Mouse (Mus musculus) heart, embryonic 15.5 days (tissue): ENCODE measurements around the gene Slc25a28. TPM values are rescaled to one million over a fixed set of nuclear protein-coding genes. Genes with fewer than 3 reads are reported as not detected.
A peak's percentile ranks its signal among the peaks of the same experiment; 100 is the strongest.

Experiments
- ATAC-seq: fragments of 200-750 bp; cut with Nextera tagmentation; replicated peaks from 2 replicates; pipeline ENCODE4 v1.8.0; 2017; ENCODE audit warnings: low read depth, moderate TSS enrichment; ENCODE audit not compliant: insufficient number of reproducible peaks, insufficient read depth, low FRiP score
- H3K27ac ChIP-seq: fragments of 300-500 bp; sonication (generic); 2 replicates; pipeline ENCODE4 v1.5.1; 2015; ENCODE audit warnings: mild to moderate bottlenecking, inconsistent platforms
- H3K27me3 ChIP-seq: fragments of 300-500 bp; sonication (generic); 2 replicates; pipeline ENCODE4 v1.6.1; 2015; ENCODE audit warnings: inconsistent platforms
- H3K36me3 ChIP-seq: fragments of 300-500 bp; sonication (generic); 2 replicates; pipeline ENCODE4 v1.6.1; 2015; ENCODE audit warnings: mild to moderate bottlenecking, inconsistent platforms
- H3K4me1 ChIP-seq: fragments of 300-500 bp; sonication (generic); replicated peaks from 2 replicates; pipeline ENCODE4 v1.6.1; 2015; ENCODE audit warnings: inconsistent platforms
- H3K4me2 ChIP-seq: fragments of 300-500 bp; sonication (generic); 2 replicates; pipeline ENCODE4 v1.6.1; 2015; ENCODE audit warnings: inconsistent platforms, mild to moderate bottlenecking, moderate library complexity
- H3K4me3 ChIP-seq: fragments of 300-500 bp; sonication (generic); 2 replicates; pipeline ENCODE4 v1.5.1; 2015; ENCODE audit warnings: mild to moderate bottlenecking, inconsistent platforms
- H3K9ac ChIP-seq: fragments of 300-500 bp; sonication (generic); 2 replicates; pipeline ENCODE4 v1.6.1; 2015; ENCODE audit warnings: mild to moderate bottlenecking, inconsistent platforms
- H3K9me3 ChIP-seq: fragments of 300-500 bp; sonication (generic); replicated peaks from 2 replicates; pipeline ENCODE4 v1.6.1; 2016; ENCODE audit warnings: inconsistent platforms
- WGBS: fragments of 180-500 bp; shearing (Covaris S2); methylation state at CpG from one replicate; pipeline ENCODE4 v1.1.7; 2015; ENCODE audit warnings: mixed read lengths; 5-methylcytosine and 5-hydroxymethylcytosine counted together
- polyA plus RNA-seq: library from polyadenylated mRNA; unstranded; fragments of >200 nt; fragmentation: Nextera tagmentation; extraction: Ambion mirVana; gene quantifications from 2 replicates; pipeline ENCODE4 v1.2.1, GENCODE M21; 2015

Slc25a28 gene
- polyA plus RNA-seq, 1 experiment from 2014 or later, result 10.3 TPM

DNA sequence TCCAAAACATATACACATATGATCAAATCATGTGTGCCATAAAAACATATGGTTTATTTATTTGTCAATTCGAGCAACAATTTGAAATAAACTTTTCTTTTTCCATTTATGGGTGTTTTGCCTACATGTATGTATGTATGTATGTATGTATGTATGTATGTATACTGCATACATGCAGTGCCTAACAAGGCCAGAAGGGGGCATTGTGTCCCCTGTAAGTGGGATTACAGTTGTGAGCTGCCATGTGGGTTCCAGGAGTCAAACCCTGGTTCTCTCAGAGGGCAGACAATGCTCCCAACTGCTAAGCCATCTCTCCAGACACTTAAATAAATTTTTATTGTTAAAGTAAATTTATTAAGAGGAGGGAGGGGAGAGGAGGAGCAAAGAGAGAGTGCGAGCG, 47.3 kb downstream of the Slc25a28 start:
- H3K27ac ChIP-seq, result no peak overlapping the region
- ATAC-seq, result no peak
- no peak overlapping the region for H3K4me3 ChIP-seq
- 94% methylated on average over 3 of the region's 3 CpGs for WGBS
- no peak overlapping the region for H3K4me2 ChIP-seq
- H3K9me3 ChIP-seq, result no peaks in the 10 kb centered on the region
- H3K4me1 ChIP-seq, result no peaks in the 10 kb centered on the region
- no peak overlapping the region for H3K9ac ChIP-seq
- peaks cover 61% of the 10 kb centered on the region for H3K27me3 ChIP-seq
- H3K36me3 ChIP-seq, result no peaks in the 10 kb centered on the region

DNA sequence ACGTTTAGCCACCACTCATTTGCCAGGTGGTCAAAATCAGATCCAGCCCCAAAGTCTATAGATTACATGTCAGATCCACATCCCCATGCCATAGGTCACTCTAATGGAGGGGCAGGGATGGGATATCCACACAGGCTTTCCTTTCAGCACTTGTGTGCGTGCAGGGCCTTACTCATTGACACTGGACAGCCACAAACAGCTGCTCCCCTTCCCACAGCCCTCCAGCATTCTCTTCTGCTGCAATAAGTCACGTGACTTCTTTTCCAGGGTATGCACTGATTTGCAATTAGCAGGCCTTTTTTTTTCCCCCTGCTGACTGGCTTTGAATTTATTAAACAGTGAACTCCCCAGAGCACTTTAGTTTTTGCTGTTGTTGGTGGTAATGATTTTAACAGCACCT, 48.5 kb downstream of the Slc25a28 start:
- no peak overlapping the region for H3K27ac ChIP-seq
- H3K36me3 ChIP-seq, result no peaks in the 10 kb centered on the region
- H3K9ac ChIP-seq, result no peak overlapping the region
- WGBS, result 39% methylated on average over 3 of the region's 3 CpGs
- H3K4me2 ChIP-seq, result no peak overlapping the region
- no peaks in the 10 kb centered on the region for H3K4me1 ChIP-seq
- H3K9me3 ChIP-seq, result no peaks in the 10 kb centered on the region
- peaks cover 73% of the 10 kb centered on the region for H3K27me3 ChIP-seq
- H3K4me3 ChIP-seq, result no peak overlapping the region
- no peak for ATAC-seq

DNA sequence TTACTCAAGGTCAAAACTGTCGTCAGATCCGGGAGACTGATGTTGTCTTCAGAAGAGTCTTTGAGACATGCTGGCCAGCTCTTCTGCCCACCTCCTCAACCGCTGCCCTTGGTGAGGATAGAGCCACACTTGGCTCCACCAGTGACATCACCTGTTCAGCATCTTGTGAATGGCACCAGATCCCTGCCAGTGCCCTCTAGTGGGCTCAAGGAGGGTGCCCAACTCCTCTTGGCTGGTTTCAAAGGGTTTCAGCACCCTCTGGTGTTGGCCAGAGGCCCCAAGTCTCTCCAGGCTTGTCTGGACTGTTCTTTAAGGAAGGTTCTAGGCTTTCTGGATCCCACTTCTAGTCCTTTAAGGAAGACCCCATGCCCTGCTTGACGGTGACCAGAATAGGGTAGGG, 50.8 kb downstream of the Slc25a28 start:
- WGBS, result 39% methylated on average over 4 of the region's 4 CpGs
- ATAC-seq, result 0 out of 2 replicates have a peak, but pooled peaks have one; percentile 22
- H3K4me3 ChIP-seq, result no peak overlapping the region

DNA sequence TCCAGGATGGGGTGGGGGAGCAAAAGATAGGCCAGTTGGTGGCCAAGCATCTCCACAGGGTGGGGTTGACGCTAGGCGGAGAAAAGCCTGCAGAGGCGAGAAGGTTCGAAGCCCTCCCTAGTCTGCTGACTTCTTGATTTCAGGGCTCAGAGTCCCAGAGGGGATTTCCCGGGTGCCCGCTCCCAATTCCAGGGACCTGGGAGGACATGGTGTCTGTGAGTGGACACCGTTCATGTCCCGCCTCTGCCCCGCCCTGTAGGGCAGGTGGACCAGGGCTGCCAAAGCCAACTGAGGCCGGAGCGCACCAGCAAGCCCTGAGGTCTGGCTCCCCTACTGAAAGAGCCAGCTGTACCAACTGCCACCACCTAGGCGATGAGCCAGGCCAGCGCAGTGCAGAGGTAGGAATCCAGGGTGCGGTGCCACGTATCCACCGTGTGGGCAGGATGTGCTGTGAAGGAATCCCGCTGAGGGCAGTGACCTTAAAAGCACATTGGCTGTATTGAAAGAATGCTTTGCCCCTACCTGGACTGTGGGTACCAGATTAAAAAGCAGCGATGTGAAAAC, 54.7 kb downstream of the Slc25a28 start:
- H3K9me3 ChIP-seq, result no peaks in the 10 kb centered on the region
- H3K9ac ChIP-seq, result no peak overlapping the region
- H3K4me3 ChIP-seq, result no peak overlapping the region
- no peak overlapping the region for H3K4me2 ChIP-seq
- H3K27me3 ChIP-seq, result peaks cover 99% of the 10 kb centered on the region
- H3K4me1 ChIP-seq, result peaks cover 13% of the 10 kb centered on the region
- no peaks in the 10 kb centered on the region for H3K36me3 ChIP-seq
- ATAC-seq, result no peak
- no peak overlapping the region for H3K27ac ChIP-seq
- 7% methylated on average over 18 of the region's 18 CpGs for WGBS

More for the DNA sequence above, 50.8 kb downstream of the Slc25a28 start:
- H3K27ac ChIP-seq, result no peak overlapping the region
- no peaks in the 10 kb centered on the region for H3K9me3 ChIP-seq
- H3K4me2 ChIP-seq, result no peak overlapping the region
- no peaks in the 10 kb centered on the region for H3K36me3 ChIP-seq
- H3K9ac ChIP-seq, result no peak overlapping the region
- H3K4me1 ChIP-seq, result no peaks in the 10 kb centered on the region
- peaks cover 86% of the 10 kb centered on the region for H3K27me3 ChIP-seq

DNA sequence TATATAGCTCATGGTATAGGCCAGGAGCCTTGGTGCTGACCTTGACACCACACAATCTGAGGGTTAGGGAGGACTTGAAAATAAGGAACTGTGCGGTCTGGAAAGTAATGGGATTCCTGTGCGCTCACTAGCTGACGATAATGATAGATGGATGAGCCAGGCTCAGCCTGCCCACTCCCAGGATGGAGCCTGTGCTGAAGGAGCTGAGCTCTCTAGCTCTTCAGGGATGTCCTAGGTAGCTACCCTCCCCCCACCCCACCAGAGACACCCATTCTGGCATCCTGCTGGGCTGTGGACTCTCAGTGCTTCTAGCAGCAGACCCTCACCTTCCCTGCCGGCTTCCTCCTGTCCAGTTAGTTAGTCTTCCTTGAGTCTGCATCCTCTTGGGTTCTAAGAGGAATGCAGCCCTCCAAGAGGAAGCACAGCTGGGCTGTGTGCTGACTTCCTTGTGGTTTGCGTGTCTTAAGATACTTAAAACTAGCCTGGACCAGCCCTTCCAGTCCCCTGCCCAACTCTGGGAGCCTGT, 56.1 kb downstream of the Slc25a28 start:
- Histone ChIP-seq H3K27ac (no peak overlapping the region), H3K9ac (no peak overlapping the region), H3K36me3 (no peaks in the 10 kb centered on the region), H3K4me1 (peaks cover 24% of the 10 kb centered on the region), H3K9me3 (no peaks in the 10 kb centered on the region), H3K4me3 (no peak overlapping the region), H3K4me2 (no peak overlapping the region), H3K27me3 (peaks cover 99% of the 10 kb centered on the region)
- 1% methylated on average over 5 of the region's 5 CpGs for WGBS
- no peak for ATAC-seq

DNA sequence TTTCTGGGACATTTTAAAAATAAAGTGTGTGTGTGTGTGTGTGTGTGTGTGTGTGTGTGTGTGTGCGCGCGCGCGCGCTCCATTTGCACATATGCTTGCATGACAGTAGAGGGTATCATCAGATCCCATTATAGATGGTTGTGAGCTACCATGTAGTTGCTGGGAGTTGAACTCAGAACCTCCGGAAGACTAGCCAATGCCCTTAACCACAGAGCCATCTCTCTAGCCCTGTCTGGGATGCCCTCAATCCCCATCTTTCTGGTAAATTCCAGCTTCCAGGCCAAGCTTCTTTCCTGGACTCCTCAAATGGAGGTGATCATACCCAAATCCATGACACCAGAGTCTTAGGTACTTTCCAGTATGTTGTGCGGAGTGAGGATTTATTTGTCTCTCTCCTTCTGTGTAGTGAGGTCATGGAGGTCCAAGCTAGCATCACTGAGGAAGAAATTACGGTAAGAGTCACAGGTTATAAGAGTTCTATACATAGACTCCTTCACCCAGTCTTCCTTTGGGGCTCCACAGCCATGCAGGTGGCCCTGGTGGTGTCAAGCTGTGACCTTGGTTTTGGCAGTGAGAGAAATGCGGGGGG, 56.8 kb downstream of the Slc25a28 start:
- peaks cover 99% of the 10 kb centered on the region for H3K27me3 ChIP-seq
- WGBS, result 41% methylated on average over 10 of the region's 10 CpGs
- H3K9ac ChIP-seq, result no peak overlapping the region
- peaks cover 25% of the 10 kb centered on the region for H3K4me1 ChIP-seq
- H3K4me3 ChIP-seq, result no peak overlapping the region
- ATAC-seq, result no peak
- H3K36me3 ChIP-seq, result no peaks in the 10 kb centered on the region
- no peak overlapping the region for H3K27ac ChIP-seq
- H3K4me2 ChIP-seq, result no peak overlapping the region
- H3K9me3 ChIP-seq, result no peaks in the 10 kb centered on the region

DNA sequence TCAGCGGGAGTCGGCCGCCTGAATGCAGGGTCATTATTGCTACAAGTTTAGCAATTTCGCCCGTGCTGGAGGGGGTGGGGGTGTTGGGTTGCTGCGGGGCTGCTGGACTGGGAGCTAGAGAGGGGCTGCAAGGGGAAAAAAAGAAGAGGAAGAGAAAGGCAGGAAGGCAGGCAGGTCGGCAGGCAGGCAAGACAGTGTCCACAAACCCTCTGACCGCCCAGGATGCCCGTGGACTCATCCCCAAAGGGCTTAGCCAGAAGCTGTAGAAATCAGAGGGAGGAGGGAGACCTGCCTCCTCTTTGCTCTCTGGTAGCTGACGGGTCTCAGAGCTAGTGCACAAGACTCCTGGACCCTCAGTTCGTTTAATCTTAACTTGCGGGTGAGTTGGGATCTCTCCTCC, 57.8 kb downstream of the Slc25a28 start:
- no peaks in the 10 kb centered on the region for H3K36me3 ChIP-seq
- H3K4me2 ChIP-seq, result peak overlapping the region; percentile 63
- H3K4me3 ChIP-seq, result peak overlapping the region; percentile 34
- no peak for ATAC-seq
- no peak overlapping the region for H3K9ac ChIP-seq
- no peaks in the 10 kb centered on the region for H3K9me3 ChIP-seq
- H3K27ac ChIP-seq, result no peak overlapping the region
- H3K4me1 ChIP-seq, result peaks cover 35% of the 10 kb centered on the region
- H3K27me3 ChIP-seq, result peaks cover 99% of the 10 kb centered on the region
- under 1% methylated on average over 12 of the region's 12 CpGs for WGBS

DNA sequence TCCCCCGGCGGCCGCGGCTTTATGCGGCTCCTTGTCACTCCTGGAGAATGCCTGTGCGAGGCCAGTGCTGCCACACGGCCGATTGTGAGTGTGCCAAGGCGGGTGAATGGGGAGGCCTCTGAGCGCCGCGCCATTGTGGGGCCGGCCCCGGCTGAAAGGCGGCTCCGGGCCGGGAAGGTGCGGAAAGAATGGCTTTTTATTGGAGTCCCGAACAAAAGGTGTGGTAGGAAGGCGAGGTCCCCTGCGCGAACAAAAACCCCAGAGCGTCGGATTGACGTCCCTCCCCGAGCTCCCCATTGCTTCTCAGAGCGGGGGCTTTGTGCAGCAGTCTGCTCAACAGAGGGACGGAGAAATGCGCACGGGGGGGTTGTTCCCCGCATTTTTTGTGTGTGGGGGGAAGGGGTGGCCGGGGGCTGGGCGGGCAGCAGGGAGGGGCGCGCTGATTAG, 58.2 kb downstream of the Slc25a28 start:
- Histone ChIP-seq H3K9ac (peak overlapping the region; percentile 29; the same call in 1 of the 2 replicates), H3K4me2 (peak overlapping the region; percentile 63), H3K27ac (no peak overlapping the region), H3K27me3 (peaks cover 99% of the 10 kb centered on the region), H3K9me3 (no peaks in the 10 kb centered on the region), H3K4me3 (peak overlapping the region; percentile 34), H3K36me3 (no peaks in the 10 kb centered on the region), H3K4me1 (peaks cover 37% of the 10 kb centered on the region)
- 0 out of 2 replicates have a peak, but pooled peaks have one; percentile 25 for ATAC-seq
- 1% methylated on average over 35 of the region's 35 CpGs for WGBS

DNA sequence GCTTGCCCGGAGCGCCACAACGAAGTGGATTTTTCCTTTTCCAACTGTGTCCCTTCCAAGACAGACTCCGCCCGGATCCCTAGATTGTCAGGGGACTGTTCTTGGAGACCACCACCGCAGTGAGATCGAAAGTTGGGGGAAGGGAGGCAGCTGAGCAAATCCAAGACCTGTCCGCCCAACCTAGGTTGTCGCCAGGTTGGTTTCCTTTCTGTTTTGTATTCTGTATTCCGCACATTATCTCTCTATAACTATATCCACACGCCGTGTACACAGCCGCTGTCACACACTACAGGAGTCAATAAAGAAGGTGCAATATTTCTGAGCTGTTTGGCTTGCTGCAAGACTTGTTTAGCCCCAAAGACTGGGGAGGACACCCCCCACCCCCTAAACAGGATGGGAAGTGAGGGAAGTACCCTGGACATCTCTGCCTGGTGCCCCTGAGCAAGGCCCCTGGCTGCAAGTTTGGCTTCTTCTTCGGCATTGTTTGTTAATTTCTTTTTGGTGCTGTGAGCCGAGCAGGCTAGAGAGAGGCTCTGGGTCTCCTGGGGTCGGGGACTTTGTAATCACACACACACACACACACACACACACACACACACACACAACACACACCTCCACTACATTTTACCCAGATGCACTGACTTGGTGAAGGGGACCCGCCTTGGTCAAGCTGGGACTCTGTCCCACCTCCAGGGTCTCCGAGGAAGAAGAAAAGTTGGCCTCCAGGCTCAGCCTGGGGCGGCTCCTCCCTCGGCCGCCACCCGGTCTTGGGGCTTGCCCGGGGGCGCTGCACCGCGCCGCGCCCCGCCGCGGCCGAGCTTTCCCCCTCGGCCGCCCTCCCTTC, 58.9 kb downstream of the Slc25a28 start:
- H3K4me1 ChIP-seq, result peaks cover 37% of the 10 kb centered on the region
- H3K4me2 ChIP-seq, result peak overlapping the region; percentile 63
- H3K27ac ChIP-seq, result no peak overlapping the region
- no peaks in the 10 kb centered on the region for H3K9me3 ChIP-seq
- peak overlapping the region; percentile 34 for H3K4me3 ChIP-seq
- no peaks in the 10 kb centered on the region for H3K36me3 ChIP-seq
- H3K9ac ChIP-seq, result peak overlapping the region; percentile 29; the same call in 1 of the 2 replicates
- peaks cover 99% of the 10 kb centered on the region for H3K27me3 ChIP-seq
- WGBS, result under 1% methylated on average over 34 of the region's 34 CpGs
- ATAC-seq, result 0 out of 2 replicates have a peak, but pooled peaks have one; percentile 14

DNA sequence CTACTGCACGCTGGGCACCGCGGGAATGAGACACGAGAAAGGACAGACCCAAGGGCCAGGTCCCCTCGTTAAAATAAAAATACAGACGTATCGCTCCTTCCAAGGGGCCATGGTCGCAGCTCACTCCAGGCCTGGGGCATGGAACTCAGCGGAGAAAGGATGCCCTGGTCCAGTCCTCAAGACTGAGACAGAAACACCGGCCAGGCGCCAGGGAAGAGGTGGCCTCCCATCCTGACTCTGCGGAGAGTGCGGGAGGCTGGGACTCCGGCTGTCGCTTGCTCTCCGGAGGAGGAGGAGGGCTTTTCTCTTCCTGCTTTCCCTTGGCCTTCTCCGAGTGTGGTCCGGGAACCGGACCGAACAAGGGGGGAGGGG, 59.6 kb downstream of the Slc25a28 start:
- peaks cover 42% of the 10 kb centered on the region for H3K4me1 ChIP-seq
- H3K27ac ChIP-seq, result no peak overlapping the region
- WGBS, result under 1% methylated on average over 20 of the region's 20 CpGs
- peak overlapping the region; percentile 63 for H3K4me2 ChIP-seq
- H3K27me3 ChIP-seq, result peaks cover 99% of the 10 kb centered on the region
- ATAC-seq, result no peak
- H3K9me3 ChIP-seq, result no peaks in the 10 kb centered on the region
- peak overlapping the region; percentile 34 for H3K4me3 ChIP-seq
- H3K36me3 ChIP-seq, result no peaks in the 10 kb centered on the region
- no peak overlapping the region for H3K9ac ChIP-seq

DNA sequence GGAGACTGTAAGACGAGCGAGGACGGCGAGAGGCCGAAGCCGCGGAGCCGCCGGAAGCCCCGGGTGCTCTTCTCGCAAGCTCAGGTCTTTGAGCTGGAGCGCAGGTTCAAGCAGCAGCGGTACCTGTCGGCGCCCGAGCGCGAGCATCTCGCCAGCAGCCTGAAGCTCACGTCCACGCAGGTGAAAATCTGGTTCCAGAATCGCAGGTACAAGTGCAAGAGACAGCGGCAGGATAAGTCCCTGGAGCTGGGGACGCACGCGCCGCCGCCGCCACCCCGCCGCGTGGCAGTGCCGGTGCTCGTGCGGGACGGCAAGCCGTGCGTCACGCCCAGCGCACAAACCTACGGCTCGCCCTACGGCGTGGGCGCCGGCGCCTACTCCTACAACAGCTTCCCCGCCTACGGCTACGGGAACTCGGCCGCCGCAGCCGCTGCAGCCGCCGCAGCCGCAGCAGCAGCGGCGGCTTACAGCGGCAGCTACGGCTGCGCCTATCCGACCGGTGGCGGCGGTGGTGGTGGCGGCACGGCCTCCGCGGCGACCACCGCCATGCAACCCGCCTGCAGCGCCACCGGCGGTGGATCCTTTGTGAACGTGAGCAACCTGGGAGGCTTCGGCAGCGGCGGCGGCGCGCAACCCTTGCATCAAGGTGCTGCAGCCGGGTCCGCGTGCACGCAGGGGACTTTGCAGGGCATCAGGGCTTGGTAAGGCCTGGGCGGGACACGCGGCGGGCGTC, 60.2 kb downstream of the Slc25a28 start:
- H3K27ac ChIP-seq, result no peak overlapping the region
- H3K36me3 ChIP-seq, result no peaks in the 10 kb centered on the region
- H3K27me3 ChIP-seq, result peaks cover 99% of the 10 kb centered on the region
- WGBS, result under 1% methylated on average over 89 of the region's 92 CpGs
- no peaks in the 10 kb centered on the region for H3K9me3 ChIP-seq
- no peak for ATAC-seq
- H3K4me3 ChIP-seq, result peak overlapping the region; percentile 34
- H3K4me1 ChIP-seq, result peaks cover 45% of the 10 kb centered on the region
- H3K4me2 ChIP-seq, result peak overlapping the region; percentile 63
- no peak overlapping the region for H3K9ac ChIP-seq
